Mouse (Mus musculus): ENCODE results near the gene Selenon. TPM values are rescaled to one million over a fixed set of nuclear protein-coding genes. Genes with fewer than 3 reads are reported as not detected.

The Selenon gene
- total RNA-seq (2014; rRNA removed) (0.74 and 1.1 TPM in 2 replicates), polyA plus RNA-seq (2012; rRNA removed) (1.2 and 2.4 TPM in 2 replicates)

- Histone ChIP-seq H3K27me3 (ENCODE audit: control insufficient read depth, insufficient read depth, low read length) (no peaks in the 10 kb centered on the region), H3K79me2 (ENCODE audit: control insufficient read depth, insufficient read depth, low read length) (no peaks in the 10 kb centered on the region), H3K36me3 (ENCODE audit: control insufficient read depth, insufficient read depth, low read length) (no peaks in the 10 kb centered on the region), H3K4me1 (ENCODE audit: control insufficient read depth, insufficient read depth, low read length) (no peaks in the 10 kb centered on the region), H3K4me3 (ENCODE audit: insufficient read depth, low read depth, low read length) (peak within 1 kb of the TSS; percentile 63), H3K27ac (replicated peaks; ENCODE audit: insufficient read depth, low read depth, low read length) (no peak within 1 kb of the TSS), H3K9ac (ENCODE audit: low read depth, low read length) (peak within 1 kb of the TSS; percentile 58)
- TF ChIP-seq POLR2A (IDR thresholded peaks at IDR 0.05; ENCODE audit: extremely low read depth, insufficient read depth, low read length) (no peak), CTCF (IDR thresholded peaks at IDR 0.05; ENCODE audit: low read depth, low read length) (no peak)
- DNase-seq (ENCODE audit: extremely low read depth, low read depth, low spot score) = no peak
- WGBS = 7% methylated on average over 64 of the region's 67 CpGs
Observed at GRCm38 (mm10) chr4:134551494-134552316, at the start of gene Selenon. TSS of gene Selenon (minus strand) at chr4:134552166.

GRCm38 (mm10) chr4:134601404-134601803 is 49.4 kb upstream of the Selenon start:
- Histone ChIP-seq H3K4me1 (ENCODE audit: control insufficient read depth, insufficient read depth, low read length) (peaks cover 2% of the 10 kb centered on the region; the same call in 1 of the 2 replicates), H3K79me2 (ENCODE audit: control insufficient read depth, insufficient read depth, low read length) (no peaks in the 10 kb centered on the region), H3K27ac (replicated peaks; ENCODE audit: insufficient read depth, low read depth, low read length) (no peak overlapping the region), H3K9ac (ENCODE audit: low read depth, low read length) (no peak overlapping the region), H3K4me3 (ENCODE audit: insufficient read depth, low read depth, low read length) (no peak overlapping the region), H3K36me3 (ENCODE audit: control insufficient read depth, insufficient read depth, low read length) (no peaks in the 10 kb centered on the region), H3K27me3 (ENCODE audit: control insufficient read depth, insufficient read depth, low read length) (no peaks in the 10 kb centered on the region)
- DNase-seq (ENCODE audit: extremely low read depth, low read depth, low spot score) = no peak
- no peak for TF ChIP-seq POLR2A (IDR thresholded peaks at IDR 0.05; ENCODE audit: extremely low read depth, insufficient read depth, low read length)
- TF ChIP-seq CTCF (IDR thresholded peaks at IDR 0.05; ENCODE audit: low read depth, low read length) = no peak
- 53% methylated on average over 8 of the region's 8 CpGs for WGBS

GRCm38 (mm10) chr4:134600777-134601176 is 48.8 kb upstream of the Selenon start:
- no peaks in the 10 kb centered on the region for H3K27me3 ChIP-seq (ENCODE audit: control insufficient read depth, insufficient read depth, low read length)
- whole genome bisulfite sequencing = 77% methylated on average over 7 of the region's 7 CpGs
- no peak overlapping the region for H3K9ac ChIP-seq (ENCODE audit: low read depth, low read length)
- H3K79me2 ChIP-seq (ENCODE audit: control insufficient read depth, insufficient read depth, low read length) = no peaks in the 10 kb centered on the region
- peak overlapping the region; percentile 25 for H3K27ac ChIP-seq (replicated peaks; ENCODE audit: insufficient read depth, low read depth, low read length)
- peak; percentile 31 for DNase-seq (ENCODE audit: extremely low read depth, low read depth, low spot score)
- H3K4me1 ChIP-seq (ENCODE audit: control insufficient read depth, insufficient read depth, low read length) = peaks cover 2% of the 10 kb centered on the region; the same call in 1 of the 2 replicates
- H3K4me3 ChIP-seq (ENCODE audit: insufficient read depth, low read depth, low read length) = no peak overlapping the region
- H3K36me3 ChIP-seq (ENCODE audit: control insufficient read depth, insufficient read depth, low read length) = no peaks in the 10 kb centered on the region
- TF ChIP-seq POLR2A (IDR thresholded peaks at IDR 0.05; ENCODE audit: extremely low read depth, insufficient read depth, low read length) = no peak
- no peak for TF ChIP-seq CTCF (IDR thresholded peaks at IDR 0.05; ENCODE audit: low read depth, low read length)

GRCm38 (mm10) chr4:134600060-134600459 is 48.1 kb upstream of the Selenon start:
- Histone ChIP-seq H3K36me3 (ENCODE audit: control insufficient read depth, insufficient read depth, low read length) (no peaks in the 10 kb centered on the region), H3K4me3 (ENCODE audit: insufficient read depth, low read depth, low read length) (no peak overlapping the region), H3K27me3 (ENCODE audit: control insufficient read depth, insufficient read depth, low read length) (no peaks in the 10 kb centered on the region), H3K79me2 (ENCODE audit: control insufficient read depth, insufficient read depth, low read length) (no peaks in the 10 kb centered on the region), H3K27ac (replicated peaks; ENCODE audit: insufficient read depth, low read depth, low read length) (no peak overlapping the region), H3K9ac (ENCODE audit: low read depth, low read length) (no peak overlapping the region), H3K4me1 (ENCODE audit: control insufficient read depth, insufficient read depth, low read length) (peaks cover 2% of the 10 kb centered on the region; the same call in 1 of the 2 replicates)
- 94% methylated on average over 9 of the region's 9 CpGs for WGBS
- DNase-seq (ENCODE audit: extremely low read depth, low read depth, low spot score) = no peak
- TF ChIP-seq POLR2A (IDR thresholded peaks at IDR 0.05; ENCODE audit: extremely low read depth, insufficient read depth, low read length) (no peak), CTCF (IDR thresholded peaks at IDR 0.05; ENCODE audit: low read depth, low read length) (no peak)

GRCm38 (mm10) chr4:134596816-134597692 is 45.1 kb upstream of the Selenon start:
- no peaks in the 10 kb centered on the region for H3K36me3 ChIP-seq (ENCODE audit: control insufficient read depth, insufficient read depth, low read length)
- peaks cover 2% of the 10 kb centered on the region; the same call in 1 of the 2 replicates for H3K4me1 ChIP-seq (ENCODE audit: control insufficient read depth, insufficient read depth, low read length)
- no peak for DNase-seq (ENCODE audit: extremely low read depth, low read depth, low spot score)
- H3K79me2 ChIP-seq (ENCODE audit: control insufficient read depth, insufficient read depth, low read length) = no peaks in the 10 kb centered on the region
- H3K27ac ChIP-seq (replicated peaks; ENCODE audit: insufficient read depth, low read depth, low read length) = no peak overlapping the region
- no peak overlapping the region for H3K4me3 ChIP-seq (ENCODE audit: insufficient read depth, low read depth, low read length)
- H3K9ac ChIP-seq (ENCODE audit: low read depth, low read length) = no peak overlapping the region
- H3K27me3 ChIP-seq (ENCODE audit: control insufficient read depth, insufficient read depth, low read length) = no peaks in the 10 kb centered on the region
- no peak for TF ChIP-seq POLR2A (IDR thresholded peaks at IDR 0.05; ENCODE audit: extremely low read depth, insufficient read depth, low read length)
- no peak for TF ChIP-seq CTCF (IDR thresholded peaks at IDR 0.05; ENCODE audit: low read depth, low read length)
- 94% methylated on average over 10 of the region's 10 CpGs for WGBS
